Mouse (Mus musculus) forebrain, embryonic 14.5 days (tissue): ENCODE data around the gene Borcs6. TPM values are rescaled to one million over a fixed set of nuclear protein-coding genes. Genes with fewer than 3 reads are reported as not detected.

Experiments
- ATAC-seq: fragments of 200-750 bp; cut with Nextera tagmentation; 2 replicates; pipeline ENCODE4 v1.8.0; 2017; ENCODE audit warnings: mild to moderate bottlenecking, moderate library complexity
- DNase-seq: peaks from one replicate; pipeline ENCODE4 v3.0.0-alpha.2; 2015; ENCODE audit warnings: low spot score
- H3K27ac ChIP-seq: fragments of 300-500 bp; sonication (generic); 2 replicates; pipeline ENCODE4 v1.5.1; 2014; ENCODE audit warnings: low read depth, mild to moderate bottlenecking, control low read depth, low read length, moderate library complexity
- H3K27me3 ChIP-seq: fragments of 300-500 bp; sonication (generic); replicated peaks from 2 replicates; pipeline ENCODE4 v1.6.1; 2014; ENCODE audit warnings: low read length, control low read depth, mixed read lengths; ENCODE audit not compliant: control insufficient read depth, insufficient read depth
- H3K36me3 ChIP-seq: fragments of 300-500 bp; sonication (generic); 2 replicates; pipeline ENCODE4 v1.6.1; 2014; ENCODE audit warnings: low read length, control low read depth; ENCODE audit not compliant: control insufficient read depth, insufficient read depth
- H3K4me1 ChIP-seq: fragments of 300-500 bp; sonication (generic); 2 replicates; pipeline ENCODE4 v1.6.1; 2014; ENCODE audit warnings: antibody characterized with exemption, low read length, control low read depth; ENCODE audit not compliant: control insufficient read depth, insufficient read depth
- H3K4me2 ChIP-seq: fragments of 300-500 bp; sonication (generic); 2 replicates; pipeline ENCODE4 v1.6.1; 2014; ENCODE audit warnings: mild to moderate bottlenecking, control low read depth, low read length
- H3K4me3 ChIP-seq: fragments of 300-500 bp; sonication (generic); 2 replicates; pipeline ENCODE4 v1.5.1; 2014; ENCODE audit warnings: low read depth, low read length, control low read depth
- H3K9ac ChIP-seq: fragments of 300-500 bp; sonication (generic); 2 replicates; pipeline ENCODE4 v1.6.1; 2014; ENCODE audit warnings: mild to moderate bottlenecking, low read length, control low read depth, moderate library complexity
- H3K9me3 ChIP-seq: fragments of 300-500 bp; sonication (generic); replicated peaks from 2 replicates; pipeline ENCODE4 v1.6.1; 2016; ENCODE audit warnings: low read length, control low read depth, mixed read lengths; ENCODE audit not compliant: control insufficient read depth
- WGBS: fragments of 180-500 bp; shearing (Covaris S2); extraction: QIAGEN DNeasy Blood & Tissue Kit; methylation state at CpG from one replicate; pipeline ENCODE4 v1.1.7; 2014; 5-methylcytosine and 5-hydroxymethylcytosine counted together
- polyA plus RNA-seq: library from polyadenylated mRNA; unstranded; fragments of >200 nt; fragmentation: Nextera tagmentation; extraction: Ambion mirVana; gene quantifications from 2 replicates; pipeline ENCODE4 v1.2.1, GENCODE M21; 2014

The Borcs6 gene
- polyA plus RNA-seq, 1 experiment from 2014 or later: 10.7 TPM

- DNase-seq (peak; percentile 11), ATAC-seq (no peak)
- no peak overlapping the region for H3K4me2 ChIP-seq
- no peak overlapping the region for H3K9ac ChIP-seq
- no peak overlapping the region for H3K4me3 ChIP-seq
- no peak overlapping the region for H3K27ac ChIP-seq
- 66% methylated on average over 2 of the region's 2 CpGs for WGBS
- peaks cover 99% of the 10 kb centered on the region for H3K36me3 ChIP-seq
- H3K4me1 ChIP-seq: no peaks in the 10 kb centered on the region
- no peaks in the 10 kb centered on the region for H3K27me3 ChIP-seq
- H3K9me3 ChIP-seq: no peaks in the 10 kb centered on the region
These were observed 30.7 kb upstream of the Borcs6 start for GRCm38 (mm10) chr11:69028805-69029204.

GRCm38 (mm10) chr11:69033552-69033951 is 26.0 kb upstream of the Borcs6 start:
- no peak for ATAC-seq
- Histone ChIP-seq H3K4me1 (peaks cover 1% of the 10 kb centered on the region; the same call in 1 of the 2 replicates), H3K27me3 (no peaks in the 10 kb centered on the region), H3K4me3 (no peak overlapping the region), H3K9me3 (no peaks in the 10 kb centered on the region), H3K9ac (no peak overlapping the region), H3K27ac (no peak overlapping the region), H3K4me2 (no peak overlapping the region), H3K36me3 (peaks cover 74% of the 10 kb centered on the region)
- DNase-seq: no peak
- 90% methylated on average over 9 of the region's 9 CpGs for WGBS

GRCm38 (mm10) chr11:69034585-69034984 is 24.9 kb upstream of the Borcs6 start:
- H3K9me3 ChIP-seq: no peaks in the 10 kb centered on the region
- WGBS: 100% methylated on average over 3 of the region's 3 CpGs
- no peak overlapping the region for H3K27ac ChIP-seq
- H3K4me2 ChIP-seq: no peak overlapping the region
- no peak for DNase-seq
- H3K4me1 ChIP-seq: peaks cover 11% of the 10 kb centered on the region; the same call in 1 of the 2 replicates
- ATAC-seq: no peak
- H3K9ac ChIP-seq: no peak overlapping the region
- H3K4me3 ChIP-seq: no peak overlapping the region
- H3K36me3 ChIP-seq: peaks cover 64% of the 10 kb centered on the region
- no peaks in the 10 kb centered on the region for H3K27me3 ChIP-seq

- H3K9me3 ChIP-seq: no peaks in the 10 kb centered on the region
- peaks cover 11% of the 10 kb centered on the region; the same call in 1 of the 2 replicates for H3K4me1 ChIP-seq
- H3K4me2 ChIP-seq: peak overlapping the region; percentile 23; the same call in 1 of the 2 replicates
- no peak for ATAC-seq
- DNase-seq: no peak
- H3K27me3 ChIP-seq: no peaks in the 10 kb centered on the region
- H3K9ac ChIP-seq: no peak overlapping the region
- 80% methylated on average over 9 of the region's 9 CpGs for WGBS
- 0 out of 2 replicates have a peak overlapping the region, but pooled peaks have one; percentile 28 for H3K27ac ChIP-seq
- peaks cover 55% of the 10 kb centered on the region for H3K36me3 ChIP-seq
- no peak overlapping the region for H3K4me3 ChIP-seq
These were observed 24.1 kb upstream of the Borcs6 start for GRCm38 (mm10) chr11:69035411-69035810.

GRCm38 (mm10) chr11:69035849-69036248 is 23.7 kb upstream of the Borcs6 start:
- Histone ChIP-seq H3K9ac (no peak overlapping the region), H3K36me3 (peaks cover 51% of the 10 kb centered on the region), H3K4me3 (no peak overlapping the region), H3K4me2 (peak overlapping the region; percentile 58), H3K4me1 (peaks cover 11% of the 10 kb centered on the region; the same call in 1 of the 2 replicates), H3K27ac (0 out of 2 replicates have a peak overlapping the region, but pooled peaks have one; percentile 28), H3K27me3 (no peaks in the 10 kb centered on the region), H3K9me3 (no peaks in the 10 kb centered on the region)
- DNase-seq (peak; percentile 90), ATAC-seq (peak; percentile 37)
- WGBS: 3% methylated on average over 8 of the region's 8 CpGs

GRCm38 (mm10) chr11:69036486-69037230 is 22.9 kb upstream of the Borcs6 start:
- H3K27me3 ChIP-seq: no peaks in the 10 kb centered on the region
- WGBS: 10% methylated on average over 20 of the region's 20 CpGs
- peak overlapping the region; percentile 67 for H3K4me3 ChIP-seq
- peak overlapping the region; percentile 75 for H3K9ac ChIP-seq
- peaks cover 11% of the 10 kb centered on the region; the same call in 1 of the 2 replicates for H3K4me1 ChIP-seq
- H3K36me3 ChIP-seq: peaks cover 43% of the 10 kb centered on the region
- no peaks in the 10 kb centered on the region for H3K9me3 ChIP-seq
- no peak for ATAC-seq
- H3K4me2 ChIP-seq: peak overlapping the region; percentile 58
- peak; percentile 92 for DNase-seq
- H3K27ac ChIP-seq: peak overlapping the region; percentile 59; the same call in 1 of the 2 replicates

- Histone ChIP-seq H3K4me1 (peaks cover 11% of the 10 kb centered on the region; the same call in 1 of the 2 replicates), H3K9me3 (no peaks in the 10 kb centered on the region), H3K27ac (peak overlapping the region; percentile 59; the same call in 1 of the 2 replicates), H3K4me2 (peak overlapping the region; percentile 58), H3K27me3 (no peaks in the 10 kb centered on the region), H3K9ac (peak overlapping the region; percentile 75), H3K36me3 (peaks cover 36% of the 10 kb centered on the region), H3K4me3 (peak overlapping the region; percentile 67)
- DNase-seq (peak; percentile 92), ATAC-seq (peak; percentile 36)
- under 1% methylated on average over 34 of the region's 34 CpGs for WGBS
These were observed 22.1 kb upstream of the Borcs6 start for GRCm38 (mm10) chr11:69037231-69038061.

GRCm38 (mm10) chr11:69038173-69038572 is 21.3 kb upstream of the Borcs6 start:
- Histone ChIP-seq H3K36me3 (peaks cover 29% of the 10 kb centered on the region), H3K27ac (no peak overlapping the region), H3K4me2 (no peak overlapping the region), H3K4me3 (no peak overlapping the region), H3K4me1 (peaks cover 11% of the 10 kb centered on the region; the same call in 1 of the 2 replicates), H3K9ac (no peak overlapping the region), H3K27me3 (no peaks in the 10 kb centered on the region), H3K9me3 (no peaks in the 10 kb centered on the region)
- no peak for DNase-seq
- 69% methylated on average over 5 of the region's 5 CpGs for WGBS
- no peak for ATAC-seq
